Mouse (Mus musculus) ovary, postnatal 10 days (tissue): ENCODE data around the gene Sost.

ENCODE experiments used
- DNase-seq: peaks from one replicate; pipeline ENCODE4 v3.0.0; 2022; ENCODE audit warnings: low spot score

Gene Sost

DNA sequence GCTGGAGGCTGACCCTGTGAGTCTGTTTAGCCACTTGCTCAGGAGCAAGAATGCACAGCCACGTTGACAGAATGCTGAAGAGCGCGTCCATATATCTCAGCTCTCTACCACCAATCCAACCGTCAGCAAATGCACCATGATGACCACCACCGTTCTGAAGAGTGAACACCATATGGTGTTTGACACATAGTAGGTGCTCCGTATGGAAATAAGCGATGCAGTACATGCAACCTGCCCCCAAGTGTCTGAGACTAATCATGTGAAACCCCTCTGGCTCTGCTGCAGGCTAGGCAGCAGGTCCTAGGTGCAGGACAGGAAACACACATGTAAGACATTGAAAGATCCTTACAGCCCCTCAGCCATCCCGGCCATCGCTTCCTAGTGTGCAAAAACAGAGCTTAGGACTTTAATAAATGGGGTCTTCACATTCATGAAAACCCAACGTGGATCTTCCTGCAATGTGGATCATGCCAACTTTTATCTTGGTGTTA, 16.7 kb upstream of the Sost start:
- DNase-seq, result no peak

DNA sequence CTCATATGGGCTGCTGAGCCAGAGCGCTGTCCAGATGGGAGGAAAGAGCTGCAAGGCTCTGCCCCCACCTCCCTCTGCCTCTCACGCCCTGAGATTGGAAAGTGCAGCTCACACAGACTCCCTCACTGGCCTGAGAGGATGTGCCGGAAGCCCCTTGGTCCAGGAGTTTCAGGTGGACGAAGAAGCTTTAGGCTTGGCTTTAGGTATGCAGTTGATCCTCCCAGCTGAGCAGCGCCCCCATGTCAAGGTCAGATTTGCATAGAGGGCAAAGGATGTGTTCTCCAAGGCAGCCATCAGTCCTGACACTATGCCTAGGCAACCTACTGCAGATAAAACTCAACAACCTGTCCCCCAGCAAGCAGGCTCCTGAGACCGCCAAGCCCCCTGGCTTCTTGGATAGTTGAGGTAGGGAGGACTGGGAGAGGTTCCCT, 16.2 kb upstream of the Sost start:
- no peak for DNase-seq

DNA sequence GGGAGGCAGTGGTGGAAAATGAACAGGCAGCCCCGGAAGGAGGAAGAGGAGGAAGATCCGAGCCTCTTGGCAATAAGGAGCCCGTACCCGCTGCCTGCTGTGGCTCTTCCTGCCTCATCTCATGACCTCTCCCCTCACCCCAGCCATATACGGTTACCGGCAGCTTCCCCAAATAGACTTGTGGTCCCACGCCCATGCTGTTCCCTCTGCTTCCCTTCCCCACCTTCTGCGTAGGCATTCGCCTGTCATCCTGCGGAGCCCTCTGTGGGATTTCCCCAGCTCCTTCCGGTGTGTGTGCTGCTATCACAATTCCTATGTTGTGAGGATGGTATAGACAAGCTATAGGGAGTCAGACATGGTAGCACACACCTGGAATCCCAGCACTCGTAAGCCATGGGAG, 15.0 kb upstream of the Sost start:
- DNase-seq, result no peak

DNA sequence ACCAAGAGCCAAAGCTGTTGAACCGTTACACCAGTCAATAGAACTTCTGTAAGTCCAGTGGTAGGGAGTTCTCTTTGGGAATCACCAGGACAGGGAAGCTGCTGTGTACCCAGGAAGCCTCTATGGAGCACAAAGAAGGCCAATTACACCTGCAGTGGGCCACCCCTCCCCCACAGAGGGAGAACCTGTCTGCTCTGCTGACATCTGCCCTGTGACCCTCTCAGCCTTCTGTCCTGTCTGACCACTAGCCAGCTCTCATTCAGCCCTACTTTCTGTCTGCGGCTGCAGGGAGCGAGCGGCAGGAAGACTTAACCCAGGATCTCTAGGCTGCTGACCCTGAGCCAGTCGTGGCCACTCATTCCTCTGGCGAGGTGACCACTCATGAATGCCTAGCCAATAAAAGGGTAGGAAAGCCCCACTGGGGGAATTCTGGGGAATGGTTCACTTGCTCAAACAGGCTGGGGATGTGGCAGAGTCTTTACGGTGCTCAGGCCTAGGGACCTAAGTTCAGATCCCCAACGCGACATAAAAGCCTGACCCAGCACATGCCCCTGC, 13.9 kb upstream of the Sost start:
- DNase-seq, result no peak

DNA sequence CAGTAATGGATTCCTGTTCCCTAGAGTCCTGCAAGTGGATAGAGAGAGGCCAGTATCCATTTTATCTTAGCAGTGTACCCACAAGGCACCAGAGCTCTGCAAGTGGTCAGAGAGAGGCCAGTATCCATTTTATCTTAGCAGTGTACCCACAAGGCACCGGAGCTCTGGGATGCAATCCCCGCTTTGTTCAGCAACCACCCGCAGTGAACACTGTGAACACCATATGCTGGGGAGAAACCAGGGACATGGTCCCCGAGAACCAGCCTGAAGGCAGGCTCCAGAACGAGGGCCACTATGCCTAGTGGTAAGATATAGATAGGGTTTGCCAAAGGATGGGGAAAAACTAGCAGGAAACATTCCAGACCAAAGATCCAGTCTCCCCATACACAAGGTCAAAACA, 12.3 kb upstream of the Sost start:
- DNase-seq, result no peak

DNA sequence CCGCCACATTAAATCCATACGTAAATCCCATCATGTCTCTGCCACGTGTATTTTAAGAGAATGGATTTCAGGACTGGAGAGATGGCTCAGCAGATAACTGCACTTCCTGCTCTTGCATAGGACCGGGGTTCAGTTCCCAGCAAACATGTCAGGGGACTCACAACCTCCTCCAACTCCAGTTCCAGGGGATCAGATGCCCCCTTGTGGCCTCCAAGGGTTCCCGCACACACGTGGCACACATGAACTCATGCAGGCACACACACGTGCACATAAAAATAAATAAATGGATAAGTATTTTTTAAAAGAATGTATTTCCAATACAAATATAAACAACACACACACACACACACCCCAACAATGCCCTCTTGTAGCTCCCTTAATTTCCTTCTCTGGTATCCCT, 10.1 kb upstream of the Sost start:
- no peak for DNase-seq

DNA sequence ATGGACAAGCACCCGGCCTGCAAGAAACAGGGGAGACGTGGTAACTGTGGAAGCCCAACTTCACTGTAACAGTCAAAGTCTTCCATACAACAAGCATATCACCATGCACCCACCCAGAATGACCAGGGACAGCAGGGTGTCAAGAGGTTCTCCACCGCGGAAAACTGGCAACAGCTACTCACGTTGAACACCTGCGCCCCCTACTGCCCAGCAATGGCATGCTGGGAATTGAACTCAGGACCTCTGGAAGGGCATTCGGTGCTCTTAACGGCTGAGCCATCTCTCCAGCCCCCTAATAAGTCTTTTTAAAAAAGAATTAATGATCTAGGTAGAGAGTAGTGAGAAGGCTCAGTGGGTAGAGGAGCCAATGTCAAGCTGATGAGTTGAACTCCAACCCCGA, 8.1 kb upstream of the Sost start:
- no peak for DNase-seq

DNA sequence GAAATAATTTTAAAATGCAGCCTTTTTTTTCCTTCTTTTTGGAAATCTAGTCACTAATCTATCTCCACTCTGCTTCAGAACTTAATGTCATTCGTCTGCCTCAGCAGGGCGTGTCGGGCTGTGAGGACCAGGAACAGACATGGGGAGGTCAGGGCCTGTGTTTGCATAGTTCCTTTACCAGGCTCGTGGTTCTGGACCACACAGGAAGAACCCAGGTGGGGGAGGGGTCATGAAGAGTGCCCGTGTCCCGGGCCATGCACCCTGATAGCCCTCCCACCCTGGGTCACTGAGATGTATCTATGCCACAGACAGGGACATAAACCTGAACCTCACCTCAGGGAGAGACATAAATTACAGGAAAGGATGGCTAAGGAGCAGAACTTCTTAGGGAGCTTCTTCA, 7.4 kb upstream of the Sost start:
- no peak for DNase-seq

DNA sequence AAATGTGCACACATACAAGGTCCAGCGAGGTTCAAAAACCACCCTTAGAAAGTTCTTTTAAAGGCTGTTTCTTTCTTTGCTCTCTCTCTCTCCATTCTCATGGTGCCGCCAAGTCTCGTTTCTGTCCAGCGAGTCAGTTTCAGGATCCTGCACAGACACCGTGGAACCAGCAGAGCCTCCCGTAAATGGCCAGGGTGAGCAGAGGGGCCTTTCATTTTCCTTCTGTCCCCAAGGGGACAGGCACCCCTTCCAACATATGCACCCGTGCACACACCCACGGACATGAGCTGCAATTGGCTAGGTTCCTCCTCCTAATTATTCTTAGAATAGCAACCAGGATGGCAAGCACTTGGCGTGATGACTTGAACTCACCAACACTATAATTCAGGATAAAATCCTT, 6.7 kb upstream of the Sost start:
- DNase-seq, result no peak

DNA sequence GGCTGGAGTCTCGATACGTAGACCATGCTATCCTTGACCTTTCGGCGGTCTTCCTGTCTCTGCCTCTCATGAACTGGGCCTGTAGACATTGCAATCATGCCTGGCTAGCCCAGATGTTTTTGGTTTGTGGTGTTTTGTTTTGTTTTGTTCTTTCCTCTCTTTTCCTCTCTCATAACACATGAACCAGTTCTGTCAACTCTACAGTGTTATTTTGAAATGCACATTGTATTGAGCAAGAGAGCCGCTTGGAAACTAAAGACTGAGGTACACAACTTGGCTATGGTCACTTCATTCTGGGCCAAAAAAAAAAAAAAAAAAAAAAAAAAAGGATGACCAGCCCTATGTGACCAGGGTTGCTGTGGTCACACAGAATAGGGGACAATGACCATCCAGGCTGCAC, 5.8 kb upstream of the Sost start:
- no peak for DNase-seq

DNA sequence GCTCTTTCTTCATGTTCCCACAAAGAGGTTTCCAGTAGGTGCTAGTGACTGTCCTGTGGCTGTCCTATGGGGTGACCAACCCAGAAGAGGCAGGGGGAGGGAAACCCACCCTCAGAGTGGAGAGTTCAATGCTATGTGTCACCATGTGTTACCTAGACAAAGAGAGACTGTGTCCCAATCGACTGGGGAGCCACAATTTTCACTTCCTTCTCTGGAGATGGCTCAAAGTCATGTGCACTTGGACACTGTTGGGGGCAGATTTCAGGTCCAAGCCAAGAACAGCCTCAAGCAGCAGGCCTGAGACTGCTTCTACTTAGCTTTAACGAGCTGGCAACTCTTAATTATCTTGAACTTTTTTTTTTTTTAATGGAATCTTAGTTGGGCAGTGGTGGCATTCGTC, 5.3 kb upstream of the Sost start:
- no peak for DNase-seq

DNA sequence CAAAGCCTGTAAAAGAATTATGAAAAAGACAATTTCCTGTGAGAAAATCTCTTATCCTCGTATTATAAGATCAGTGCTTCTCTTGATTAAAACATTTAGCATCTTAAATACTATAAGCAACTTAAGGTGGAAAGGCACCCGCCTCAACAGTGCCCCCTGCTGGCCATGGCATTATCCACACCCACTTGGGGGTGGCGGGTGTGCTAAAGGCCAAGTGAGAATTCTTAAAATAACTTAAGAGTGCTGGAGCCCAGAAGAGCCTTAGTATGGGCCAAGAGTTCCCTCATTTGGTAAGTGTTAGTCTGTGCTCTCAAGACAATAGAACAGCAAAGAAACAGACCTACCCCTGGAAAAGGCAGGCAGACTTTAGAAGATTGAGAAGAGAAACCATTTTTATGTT, 4.6 kb upstream of the Sost start:
- DNase-seq, result no peak

DNA sequence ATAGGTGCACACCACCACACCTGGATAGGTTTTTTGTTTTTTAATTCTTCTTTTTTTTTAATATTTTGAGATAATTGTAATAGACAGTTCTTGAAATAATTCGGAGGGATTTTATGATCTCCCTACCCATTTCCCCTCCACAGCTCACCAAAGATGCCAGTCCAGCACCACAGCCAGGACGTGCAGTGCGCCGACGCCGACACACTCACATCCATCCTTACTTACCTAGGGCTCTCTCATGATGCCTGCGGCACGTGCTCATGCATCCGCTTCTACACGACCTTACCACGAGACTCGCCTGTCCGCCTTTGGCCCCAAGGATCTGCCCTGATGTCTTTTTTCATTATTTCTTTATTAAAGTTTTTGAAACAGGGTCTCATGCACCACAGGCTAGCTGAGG, 3.0 kb upstream of the Sost start:
- DNase-seq, result no peak

DNA sequence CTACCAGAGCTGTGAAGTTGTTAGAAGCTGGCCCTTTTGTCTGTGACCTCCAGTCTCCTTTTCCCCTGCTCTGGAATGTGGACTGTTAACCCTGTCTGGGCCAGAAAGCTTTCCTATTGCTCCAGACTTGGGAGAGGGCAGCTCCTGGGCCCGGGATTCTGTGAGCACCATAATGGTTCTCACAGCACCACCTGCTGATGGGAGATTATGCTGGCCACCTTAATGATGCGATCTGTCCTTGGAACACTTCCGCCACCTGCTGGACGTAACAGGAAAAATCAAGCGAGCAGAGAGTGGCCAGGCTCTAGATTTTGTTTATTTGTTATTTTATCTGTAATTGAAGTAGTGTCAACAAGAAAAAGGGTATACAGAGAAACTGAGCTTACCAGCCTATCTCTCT, 2.0 kb upstream of the Sost start:
- peak; percentile 41 for DNase-seq

DNA sequence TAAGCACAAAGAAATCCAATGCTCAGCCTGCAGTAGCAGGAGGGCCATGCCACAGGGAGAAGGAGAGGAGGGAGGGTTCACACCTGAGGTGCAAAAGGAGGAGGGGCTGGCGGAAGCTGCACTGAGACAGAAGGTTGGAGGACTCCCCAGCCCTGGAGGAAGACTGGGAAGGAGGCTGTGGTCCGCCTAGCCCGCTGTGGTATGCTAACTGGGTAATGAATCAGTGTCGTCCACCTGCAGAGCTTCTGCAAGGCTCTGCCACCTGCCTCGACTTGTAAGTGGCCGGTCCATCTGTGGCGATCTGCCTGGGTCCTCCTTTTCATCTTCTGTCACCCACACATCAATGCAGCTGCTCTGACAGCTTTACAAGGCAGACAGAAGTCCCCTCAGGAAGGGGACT, 1.5 kb upstream of the Sost start:
- no peak for DNase-seq

DNA sequence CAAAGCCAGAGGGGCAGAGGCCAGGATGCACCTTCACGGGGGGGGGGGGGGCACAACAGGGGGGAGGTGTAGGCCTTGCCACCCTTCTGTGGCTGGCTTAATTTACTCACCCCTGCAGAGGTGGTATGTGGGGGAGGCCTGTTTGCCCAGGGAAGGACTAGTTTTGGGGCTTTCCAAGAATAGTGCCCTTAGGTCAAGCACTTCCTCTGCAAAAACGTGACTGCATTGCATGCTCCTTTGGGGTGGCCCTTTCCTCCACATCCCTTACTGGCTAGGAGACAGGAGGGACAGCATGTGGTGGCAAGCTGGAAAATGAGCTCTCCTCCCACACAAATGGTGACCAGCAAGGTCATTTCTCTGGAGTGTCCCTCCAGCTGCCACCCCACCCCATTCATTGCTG, 1.3 kb downstream of the Sost start:
- DNase-seq, result no peak

DNA sequence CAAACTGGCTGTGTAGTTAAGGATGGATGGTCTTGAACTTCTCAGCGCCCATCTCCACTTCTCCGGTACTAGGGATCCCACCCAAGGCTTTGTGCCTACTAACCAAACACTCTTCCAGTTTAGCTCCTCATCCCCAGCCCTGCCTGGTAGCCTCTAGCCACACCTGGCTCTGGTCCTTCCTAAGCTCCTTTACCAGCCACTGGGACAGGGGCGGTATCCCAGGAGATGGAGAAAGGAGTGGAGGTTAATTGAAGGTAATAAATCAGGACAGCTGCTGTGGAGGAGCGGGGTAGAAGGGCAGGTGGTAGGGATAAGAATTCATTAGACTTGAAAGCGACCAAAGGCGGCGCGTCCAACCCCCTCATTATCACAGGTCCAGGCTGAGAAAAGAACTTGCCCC, 2.2 kb downstream of the Sost start:
- no peak for DNase-seq

DNA sequence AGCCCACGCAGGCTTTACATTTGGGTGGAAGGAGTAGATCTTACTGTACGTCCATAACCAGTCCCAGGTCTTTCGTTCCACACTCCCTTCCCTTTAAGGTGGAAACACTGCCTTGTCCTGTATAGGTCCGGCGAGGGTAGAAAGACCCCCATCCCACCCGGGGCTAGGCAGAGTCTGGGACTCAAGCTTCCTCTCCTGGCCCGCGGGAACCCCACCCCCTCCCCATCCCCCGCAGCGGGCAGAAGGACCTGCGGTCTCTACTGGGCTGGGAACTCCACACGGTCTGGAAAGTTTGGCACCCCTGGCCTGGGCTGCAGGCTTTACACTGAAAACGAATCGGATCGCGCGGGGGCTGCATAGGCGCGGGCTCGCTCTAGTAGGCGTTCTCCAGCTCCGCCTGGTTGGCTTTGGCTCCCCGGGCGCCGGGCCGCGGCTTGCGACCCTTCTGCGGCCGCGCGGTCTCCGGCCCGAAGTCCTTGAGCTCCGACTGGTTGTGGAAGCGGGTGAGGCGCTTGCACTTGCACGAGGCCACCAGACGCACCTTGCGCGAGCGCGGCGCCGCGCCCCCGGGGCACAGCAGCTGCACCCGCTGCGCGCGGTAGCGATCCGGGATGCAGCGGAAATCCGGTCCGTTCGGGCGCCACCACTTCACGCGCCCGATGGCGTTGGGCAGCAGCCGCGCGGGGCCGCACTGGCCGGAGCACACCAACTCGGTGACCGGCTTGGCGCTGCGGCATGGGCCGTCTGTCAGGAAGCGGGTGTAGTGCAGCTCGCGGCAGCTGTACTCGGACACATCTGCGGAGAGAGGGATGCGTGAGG, 3.1 kb downstream of the Sost start:
- no peak for DNase-seq

DNA sequence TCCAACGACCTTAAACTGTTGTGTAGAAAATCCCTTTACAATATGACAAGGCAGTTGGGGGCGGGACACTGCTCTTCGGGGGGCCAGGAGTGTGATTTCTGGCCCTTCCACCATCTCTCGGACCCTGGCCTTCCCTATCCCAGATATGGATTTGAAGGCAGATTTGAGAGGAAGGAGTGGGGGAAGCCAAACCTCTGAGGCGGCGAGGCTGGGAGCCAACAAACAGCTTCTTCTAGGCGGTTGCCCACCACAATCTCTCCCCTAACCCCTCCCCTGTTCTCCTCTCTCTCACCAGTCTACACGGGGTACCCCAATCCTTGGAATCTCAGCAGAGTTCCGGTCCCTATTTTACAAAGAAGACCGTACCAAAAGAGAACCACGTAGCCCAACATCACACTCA, 3.8 kb downstream of the Sost start:
- DNase-seq, result no peak

DNA sequence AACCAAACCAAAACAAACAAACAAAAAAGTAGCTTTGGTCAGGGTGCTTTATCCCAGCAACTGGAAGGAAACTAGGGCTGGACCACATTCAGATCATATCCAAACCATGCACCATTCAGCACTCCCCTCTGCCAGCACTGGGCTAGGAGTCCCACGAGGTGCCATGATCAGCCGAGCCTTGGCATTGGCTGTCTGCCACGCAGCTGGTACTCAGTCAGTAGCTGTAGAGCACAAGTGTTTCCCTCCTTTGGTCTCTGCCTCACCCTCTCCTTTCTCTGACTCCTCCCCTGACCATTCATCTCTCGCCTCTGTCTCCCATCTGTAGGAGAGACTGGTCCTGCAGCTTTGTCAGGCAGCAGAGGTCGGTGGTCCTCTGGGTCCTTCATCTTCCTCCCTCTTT, 9.3 kb downstream of the Sost start:
- no peak for DNase-seq

DNA sequence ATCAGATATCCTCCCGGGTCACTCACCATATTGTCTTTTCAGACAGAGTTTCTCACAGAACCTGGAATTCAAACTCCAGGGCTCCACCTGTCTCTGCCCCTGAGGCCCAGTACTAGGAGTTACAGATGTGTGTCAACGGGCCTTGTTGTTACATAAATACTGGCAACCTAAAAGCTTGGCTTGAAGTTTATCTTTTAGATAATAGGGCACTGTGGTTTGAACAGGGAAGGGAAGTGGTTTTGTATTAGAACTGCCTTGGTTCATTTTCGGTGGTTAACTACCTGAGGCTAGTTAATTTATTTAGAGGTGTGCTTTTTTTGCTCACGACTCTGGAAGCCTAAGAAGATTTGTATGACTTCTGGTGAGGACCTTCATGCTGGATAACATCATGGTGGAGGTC, 13.4 kb downstream of the Sost start:
- DNase-seq, result no peak

DNA sequence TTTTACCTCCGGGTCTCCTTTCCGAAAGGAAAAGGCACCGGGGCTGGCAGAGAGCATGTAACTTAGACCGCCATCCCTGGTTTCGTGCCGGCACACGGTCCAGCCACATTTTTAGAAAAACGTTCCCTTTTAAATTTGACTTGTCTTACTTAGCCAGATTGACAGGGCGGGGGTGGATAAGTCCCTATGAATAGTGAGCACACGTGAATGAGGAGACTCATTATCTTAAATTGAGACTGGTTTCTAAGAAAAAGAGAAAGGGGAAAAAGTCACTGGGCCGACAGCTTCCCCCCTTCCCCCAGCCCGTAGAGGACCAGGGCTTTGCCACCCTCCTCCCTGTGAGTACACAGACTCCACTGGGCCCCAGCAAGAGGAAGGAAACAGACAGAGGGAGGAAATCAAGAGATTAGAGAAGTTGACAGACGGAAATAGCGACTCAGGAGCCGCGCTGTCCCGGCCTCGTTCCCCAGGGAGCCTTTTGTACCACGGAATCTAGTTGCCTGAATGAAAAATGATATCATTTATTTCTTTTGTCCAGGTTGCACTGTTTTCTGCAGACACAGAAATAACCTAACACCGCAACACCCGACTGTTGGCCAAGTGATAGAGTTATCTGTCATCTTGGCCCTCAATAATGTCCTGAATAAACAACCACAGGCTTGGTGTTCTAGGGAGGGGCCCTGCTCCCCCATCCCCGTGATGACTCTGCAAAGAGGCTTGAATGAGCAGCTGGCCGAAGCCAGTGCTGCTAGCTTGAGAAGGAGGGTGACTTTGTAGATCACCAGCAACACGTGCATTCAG, 14.1 kb downstream of the Sost start:
- DNase-seq, result no peak

DNA sequence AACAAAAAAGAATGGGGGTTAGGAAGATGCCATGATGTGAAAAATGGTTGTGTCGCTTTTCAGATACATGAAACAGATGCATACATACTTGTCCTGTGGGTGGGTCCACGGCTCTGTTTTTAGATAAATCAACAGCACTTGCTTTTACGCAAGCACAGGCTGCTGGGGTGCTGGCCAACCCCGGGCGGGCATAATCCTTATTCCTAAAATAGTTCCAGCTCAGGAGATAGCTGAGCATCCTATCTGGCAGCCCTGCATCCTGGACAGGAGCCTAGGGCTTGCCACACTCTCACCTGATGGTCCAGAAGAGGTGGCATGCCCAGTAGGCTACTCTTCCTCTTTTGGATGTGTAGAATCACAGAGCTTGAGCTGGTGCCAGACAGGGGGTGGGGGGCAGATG, 16.8 kb downstream of the Sost start:
- no peak for DNase-seq
